In genomic region chr8:8655346-8656340, GRCm38 (mm10) we compare ENCODE assay signal across 8 mouse cellular contexts. TPM values are rescaled to one million over a fixed set of nuclear protein-coding genes. Genes with fewer than 3 reads are reported as not detected.
A peak's percentile ranks its signal among the peaks of the same experiment; 100 is the strongest.
DNase-seq lines count a peak whose midpoint lies in the region; ATAC-seq and TF ChIP-seq lines count a peak whose summit lies in the region.

No protein-coding gene starts in this region.

- no peak for TF ChIP-seq CTCF in lung, postnatal 0 days (IDR thresholded peaks at IDR 0.05)
- no peak for TF ChIP-seq CTCF in stomach, postnatal 0 days (IDR thresholded peaks at IDR 0.05; ENCODE audit: low read depth)

- H3K36me3 ChIP-seq in lung, postnatal 0 days (ENCODE audit: insufficient read depth, low read length) = no peaks in the 10 kb centered on the region
- H3K36me3 ChIP-seq in forebrain, embryonic 12.5 days (replicated peaks) = no peaks in the 10 kb centered on the region
- H3K36me3 ChIP-seq in limb, embryonic 13.5 days = peaks cover 4% of the 10 kb centered on the region
- no peaks in the 10 kb centered on the region for H3K36me3 ChIP-seq in stomach, postnatal 0 days (ENCODE audit: control insufficient read depth, insufficient read depth, low read length)

- ATAC-seq in lung, postnatal 0 days = no peak
- ATAC-seq in forebrain, embryonic 12.5 days (ENCODE audit: low FRiP score) = peak; percentile 66
- no peak for ATAC-seq in limb, embryonic 13.5 days (ENCODE audit: low FRiP score, low read depth)
- no peak for ATAC-seq in stomach, postnatal 0 days (ENCODE audit: low FRiP score, low TSS enrichment)

- no peaks in the 10 kb centered on the region for H3K27me3 ChIP-seq in lung, postnatal 0 days (replicated peaks; ENCODE audit: insufficient read depth, low read length)
- peaks cover 18% of the 10 kb centered on the region for H3K27me3 ChIP-seq in forebrain, embryonic 12.5 days
- no peaks in the 10 kb centered on the region for H3K27me3 ChIP-seq in limb, embryonic 13.5 days
- no peaks in the 10 kb centered on the region for H3K27me3 ChIP-seq in stomach, postnatal 0 days (ENCODE audit: control insufficient read depth, insufficient read depth, low read length)

- WGBS in lung, postnatal 0 days = 48% methylated on average over 24 of the region's 24 CpGs
- 3% methylated on average over 24 of the region's 24 CpGs for WGBS in forebrain, embryonic 12.5 days
- 29% methylated on average over 24 of the region's 24 CpGs for WGBS in limb, embryonic 13.5 days
- WGBS in stomach, postnatal 0 days = 53% methylated on average over 24 of the region's 24 CpGs

- peaks cover 13% of the 10 kb centered on the region for H3K4me1 ChIP-seq in lung, postnatal 0 days (ENCODE audit: insufficient read depth, low read depth, low read length)
- peaks cover 75% of the 10 kb centered on the region for H3K4me1 ChIP-seq in forebrain, embryonic 12.5 days
- peaks cover 71% of the 10 kb centered on the region for H3K4me1 ChIP-seq in limb, embryonic 13.5 days
- peaks cover 5% of the 10 kb centered on the region; the same call in 1 of the 2 replicates for H3K4me1 ChIP-seq in stomach, postnatal 0 days (replicated peaks; ENCODE audit: control insufficient read depth, insufficient read depth)

- no peaks in the 10 kb centered on the region for H3K9me3 ChIP-seq in lung, postnatal 0 days (ENCODE audit: low read length)
- no peaks in the 10 kb centered on the region for H3K9me3 ChIP-seq in forebrain, embryonic 12.5 days
- H3K9me3 ChIP-seq in limb, embryonic 13.5 days = no peaks in the 10 kb centered on the region
- H3K9me3 ChIP-seq in stomach, postnatal 0 days (ENCODE audit: control insufficient read depth, low read length) = no peaks in the 10 kb centered on the region

- no peak for DNase-seq in lung, postnatal 0 days (ENCODE audit: low spot score)
- no peak for DNase-seq in lung, postnatal 4 days
- DNase-seq in stomach, postnatal 0 days (ENCODE audit: low spot score) = no peak
- DNase-seq in urinary bladder, postnatal 4 days (ENCODE audit: low spot score in 2 of 2) = no peak
- no peak for DNase-seq in urinary bladder, postnatal 25 days (ENCODE audit: low spot score)
- DNase-seq in T-cell, adult 2 months (ENCODE audit: low spot score) = no peak

- no peak overlapping the region for H3K9ac ChIP-seq in lung, postnatal 0 days (replicated peaks; ENCODE audit: low read depth)
- H3K9ac ChIP-seq in forebrain, embryonic 12.5 days = peak overlapping the region; percentile 94
- H3K9ac ChIP-seq in limb, embryonic 13.5 days = peak overlapping the region; percentile 13; the same call in 1 of the 2 replicates
- no peak overlapping the region for H3K9ac ChIP-seq in stomach, postnatal 0 days (ENCODE audit: low read length)

- peak overlapping the region; percentile 86 for H3K4me3 ChIP-seq in lung, postnatal 0 days (ENCODE audit: low read depth, low read length)
- peak overlapping the region; percentile 70 for H3K4me3 ChIP-seq in forebrain, embryonic 12.5 days (replicated peaks)
- H3K4me3 ChIP-seq in limb, embryonic 13.5 days = peak overlapping the region; percentile 96
- no peak overlapping the region; the same call in 1 of the 2 replicates for H3K4me3 ChIP-seq in stomach, postnatal 0 days (ENCODE audit: low read depth, low read length)

- TF ChIP-seq EP300 in lung, postnatal 0 days (IDR thresholded peaks at IDR 0.05) = no peak
- no peak for TF ChIP-seq EP300 in stomach, postnatal 0 days (optimal IDR thresholded peaks at IDR 0.05)

- peak overlapping the region; percentile 93 for H3K4me2 ChIP-seq in lung, postnatal 0 days (replicated peaks; ENCODE audit: low read depth, low read length)
- peak overlapping the region; percentile 84 for H3K4me2 ChIP-seq in forebrain, embryonic 12.5 days
- peak overlapping the region; percentile 89 for H3K4me2 ChIP-seq in limb, embryonic 13.5 days (replicated peaks)
- H3K4me2 ChIP-seq in stomach, postnatal 0 days (replicated peaks; ENCODE audit: low read depth) = peak overlapping the region; percentile 29

- no peak overlapping the region; the same call in 1 of the 2 replicates for H3K27ac ChIP-seq in lung, postnatal 0 days (ENCODE audit: low read length)
- peak overlapping the region; percentile 84 for H3K27ac ChIP-seq in forebrain, embryonic 12.5 days
- no peak overlapping the region for H3K27ac ChIP-seq in limb, embryonic 13.5 days
- no peak overlapping the region for H3K27ac ChIP-seq in stomach, postnatal 0 days (replicated peaks)

RNA-seq across cellular contexts. Expression of gene Efnb2, which starts 5.4 kb away (rescaled TPM):
- polyA plus RNA-seq in lung, postnatal 0 days (2015; fragmentation: Nextera tagmentation; extraction: Ambion mirVana) = 26.7 and 30.1 TPM in 2 replicates
- polyA plus RNA-seq in forebrain, embryonic 12.5 days (2016; fragmentation: Nextera tagmentation; extraction: Ambion mirVana) = 57.5 and 68.2 TPM in 2 replicates
- polyA plus RNA-seq in limb, embryonic 13.5 days (2015; fragmentation: Nextera tagmentation; extraction: Ambion mirVana) = 32.6 and 33.3 TPM in 2 replicates
- polyA plus RNA-seq in stomach, postnatal 0 days (2015; fragmentation: Nextera tagmentation; extraction: Ambion mirVana) = 7.2 and 7.8 TPM in 2 replicates

RNA-seq across cellular contexts. Expression of gene Arglu1, which starts 34.7 kb away (rescaled TPM):
- 126 and 139 TPM in 2 replicates for polyA plus RNA-seq in lung, postnatal 0 days (2015; fragmentation: Nextera tagmentation; extraction: Ambion mirVana)
- polyA plus RNA-seq in forebrain, embryonic 12.5 days (2016; fragmentation: Nextera tagmentation; extraction: Ambion mirVana) = 218 and 225 TPM in 2 replicates
- polyA plus RNA-seq in limb, embryonic 13.5 days (2015; fragmentation: Nextera tagmentation; extraction: Ambion mirVana) = 188 and 200 TPM in 2 replicates
- polyA plus RNA-seq in stomach, postnatal 0 days (2015; fragmentation: Nextera tagmentation; extraction: Ambion mirVana) = 83.2 and 84.0 TPM in 2 replicates

Comparison
In these comparisons a context has a peak if more than half of its experiments do, and no peak if none do; other contexts are left out.
1. H3K4me2 ChIP-seq: peak in every context shown above with its lines; median percentile 93 in lung, postnatal 0 days; 89 in limb, embryonic 13.5 days; 84 in forebrain, embryonic 12.5 days; 29 in stomach, postnatal 0 days.
2. H3K9ac ChIP-seq: peak in forebrain, embryonic 12.5 days (single experiment) and limb, embryonic 13.5 days (single experiment); none in lung, postnatal 0 days (single experiment) and stomach, postnatal 0 days (single experiment).